Mouse (Mus musculus) lung, postnatal 0 days (tissue): ENCODE measurements around the gene 4930513O06Rik. TPM values are rescaled to one million over a fixed set of nuclear protein-coding genes. Genes with fewer than 3 reads are reported as not detected.
A peak's percentile ranks its signal among the peaks of the same experiment; 100 is the strongest.

Experiments
- ATAC-seq: fragments of 200-750 bp; cut with Nextera tagmentation; 2 replicates; pipeline ENCODE4 v1.8.0; 2017; ENCODE audit warnings: moderate library complexity
- DNase-seq: peaks from one replicate; pipeline ENCODE4 v3.0.0-alpha.2; 2016; ENCODE audit warnings: low spot score
- H3K27ac ChIP-seq: fragments of 300-500 bp; sonication (generic); 2 replicates; pipeline ENCODE4 v1.5.1; 2014; ENCODE audit warnings: antibody characterized with exemption, mild to moderate bottlenecking, low read length, mixed read lengths
- H3K27me3 ChIP-seq: fragments of 300-500 bp; sonication (generic); replicated peaks from 2 replicates; pipeline ENCODE4 v1.6.1; 2014; ENCODE audit warnings: low read length, mixed read lengths; ENCODE audit not compliant: insufficient read depth
- H3K36me3 ChIP-seq: fragments of 300-500 bp; sonication (generic); 2 replicates; pipeline ENCODE4 v1.6.1; 2014; ENCODE audit warnings: low read length, mixed read lengths; ENCODE audit not compliant: insufficient read depth
- H3K4me1 ChIP-seq: fragments of 300-500 bp; sonication (generic); 2 replicates; pipeline ENCODE4 v1.6.1; 2014; ENCODE audit warnings: antibody characterized with exemption, low read depth, low read length, mixed read lengths; ENCODE audit not compliant: insufficient read depth
- H3K4me2 ChIP-seq: fragments of 300-500 bp; sonication (generic); replicated peaks from 2 replicates; pipeline ENCODE4 v1.6.1; 2014; ENCODE audit warnings: low read depth, mild to moderate bottlenecking, low read length, moderate library complexity, mixed read lengths
- H3K4me3 ChIP-seq: fragments of 300-500 bp; sonication (generic); 2 replicates; pipeline ENCODE4 v1.5.1; 2014; ENCODE audit warnings: low read depth, low read length
- H3K9ac ChIP-seq: fragments of 300-500 bp; sonication (generic); replicated peaks from 2 replicates; pipeline ENCODE4 v1.6.1; 2014; ENCODE audit warnings: low read depth, mild to moderate bottlenecking
- H3K9me3 ChIP-seq: fragments of 300-500 bp; sonication (generic); 2 replicates; pipeline ENCODE4 v1.6.1; 2016; ENCODE audit warnings: low read length, mixed read lengths
- CTCF ChIP-seq: IDR thresholded peaks from 2 replicates; pipeline ENCODE4 v1.5.1; 2016; ENCODE audit warnings: antibody characterized with exemption, mild to moderate bottlenecking
- EP300 ChIP-seq: IDR thresholded peaks from 2 replicates; pipeline ENCODE4 v1.6.1; 2016; ENCODE audit warnings: antibody characterized with exemption, mild to moderate bottlenecking, control low read depth
- WGBS: fragments of 180-500 bp; shearing (Covaris S2); extraction: QIAGEN DNeasy Blood & Tissue Kit; methylation state at CpG from one replicate; pipeline ENCODE4 v1.1.7; 2014; 5-methylcytosine and 5-hydroxymethylcytosine counted together
- polyA plus RNA-seq: library from polyadenylated mRNA; unstranded; fragments of >200 nt; fragmentation: Nextera tagmentation; extraction: Ambion mirVana; gene quantifications from 2 replicates; pipeline ENCODE4 v1.2.1, GENCODE M21; 2015

The 4930513O06Rik gene
- polyA plus RNA-seq, 1 experiment from 2014 or later = not detected

GRCm38 (mm10) chrX:139078493-139078892 is 7.5 kb upstream of the 4930513O06Rik start:
- H3K4me1 ChIP-seq = no peaks in the 10 kb centered on the region
- no peak overlapping the region for H3K4me3 ChIP-seq
- WGBS = 84% methylated on average over 2 of the region's 2 CpGs
- TF ChIP-seq EP300 = no peak
- TF ChIP-seq CTCF = no peak
- DNase-seq (no peak), ATAC-seq (no peak)
- no peaks in the 10 kb centered on the region for H3K36me3 ChIP-seq
- no peak overlapping the region for H3K9ac ChIP-seq
- no peak overlapping the region for H3K4me2 ChIP-seq
- H3K9me3 ChIP-seq = no peaks in the 10 kb centered on the region
- no peaks in the 10 kb centered on the region for H3K27me3 ChIP-seq
- no peak overlapping the region for H3K27ac ChIP-seq

GRCm38 (mm10) chrX:139085077-139085476 is 966 bp upstream of the 4930513O06Rik start, which contains the start of gene Serpina7:
TSS of gene Serpina7 (minus strand) at chrX:139085236.
- ATAC-seq (no peak), DNase-seq (no peak)
- H3K4me3 ChIP-seq = no peak within 1 kb of the TSS
- H3K9me3 ChIP-seq = no peaks in the 10 kb centered on the region
- H3K27me3 ChIP-seq = no peaks in the 10 kb centered on the region
- H3K4me2 ChIP-seq = no peak within 1 kb of the TSS
- H3K4me1 ChIP-seq = no peaks in the 10 kb centered on the region
- H3K9ac ChIP-seq = no peak within 1 kb of the TSS
- no peak for TF ChIP-seq CTCF
- TF ChIP-seq EP300 = no peak
- H3K27ac ChIP-seq = no peak within 1 kb of the TSS
- no peaks in the 10 kb centered on the region for H3K36me3 ChIP-seq

GRCm38 (mm10) chrX:139097197-139097596 is 11.2 kb downstream of the 4930513O06Rik start:
- ATAC-seq (no peak), DNase-seq (no peak)
- H3K4me1 ChIP-seq = no peaks in the 10 kb centered on the region
- no peak overlapping the region for H3K9ac ChIP-seq
- H3K4me3 ChIP-seq = no peak overlapping the region
- H3K36me3 ChIP-seq = no peaks in the 10 kb centered on the region
- WGBS = 60% methylated on average over 1 of the region's 1 CpGs
- no peaks in the 10 kb centered on the region for H3K9me3 ChIP-seq
- TF ChIP-seq EP300 = no peak
- no peak for TF ChIP-seq CTCF
- H3K27ac ChIP-seq = no peak overlapping the region
- H3K4me2 ChIP-seq = no peak overlapping the region
- no peaks in the 10 kb centered on the region for H3K27me3 ChIP-seq

- Histone ChIP-seq H3K9ac (no peak overlapping the region), H3K27me3 (no peaks in the 10 kb centered on the region), H3K4me2 (no peak overlapping the region), H3K4me1 (no peaks in the 10 kb centered on the region), H3K9me3 (no peaks in the 10 kb centered on the region), H3K36me3 (no peaks in the 10 kb centered on the region), H3K27ac (no peak overlapping the region), H3K4me3 (no peak overlapping the region)
- peak; percentile 70 for DNase-seq
- peak; percentile 71 for ATAC-seq
- TF ChIP-seq EP300 = 0 out of 2 replicates have a peak, but pooled peaks have one; percentile 18
- TF ChIP-seq CTCF = no peak
- WGBS = 55% methylated on average over 4 of the region's 4 CpGs
Measured at GRCm38 (mm10) chrX:139134031-139134430, 48.0 kb downstream of the 4930513O06Rik start.

Other genes with a start within 250 kb of the 4930513O06Rik start
- gene Nrk, start 171.8 kb upstream of the 4930513O06Rik start, polyA plus RNA-seq = 3.3 and 3.9 TPM in 2 replicates
- gene Serpina7, start 1.0 kb upstream of the 4930513O06Rik start, polyA plus RNA-seq = 0.88 and 1.5 TPM in 2 replicates
- gene 4933428M09Rik, start 93.0 kb downstream of the 4930513O06Rik start, polyA plus RNA-seq = 0.13 TPM in 1 of 2 replicates, not detected in the other
- gene Mum1l1, start 123.8 kb downstream of the 4930513O06Rik start, polyA plus RNA-seq = 14.6 and 17.2 TPM in 2 replicates
- 0.13 TPM in 1 of 2 replicates, not detected in the other for gene Trap1a, start 247.4 kb downstream of the 4930513O06Rik start, polyA plus RNA-seq